Mouse (Mus musculus) cerebellum, adult 2 months (tissue): ENCODE measurements around the gene Ppfibp1.

Experiments
- CTCF ChIP-seq: fragments of 200-500 bp; IDR thresholded peaks from 2 replicates; pipeline ENCODE4 v1.5.1; 2011; ENCODE audit warnings: low read depth, mild to moderate bottlenecking, control low read depth, low read length, moderate library complexity, borderline replicate concordance; ENCODE audit not compliant: insufficient read depth
- POLR2A ChIP-seq: fragments of 200-500 bp; IDR thresholded peaks from 2 replicates; pipeline ENCODE4 v1.6.1; 2011; ENCODE audit warnings: low read length, control low read depth, borderline replicate concordance; ENCODE audit not compliant: insufficient read depth

DNA sequence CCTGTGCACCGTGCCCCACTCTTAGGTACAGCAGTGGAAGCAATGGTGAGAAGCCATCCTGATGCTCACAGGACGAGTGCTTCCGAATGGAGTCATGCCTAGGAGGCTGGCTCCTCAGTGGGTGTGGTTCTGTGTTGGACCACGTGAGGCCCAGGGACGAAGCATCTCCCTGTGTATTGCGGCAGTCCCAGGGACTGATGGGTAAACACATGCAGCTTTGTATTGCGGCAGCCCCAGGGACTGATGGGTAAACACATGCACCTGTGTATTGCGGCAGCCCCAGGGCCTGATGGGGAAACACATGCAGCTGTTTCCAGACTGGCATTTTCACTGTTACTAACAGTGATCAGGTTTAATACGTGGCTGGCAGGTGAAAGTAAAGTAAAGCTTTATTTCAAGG, 173.3 kb downstream of the Ppfibp1 start:
- TF ChIP-seq POLR2A (no peak), CTCF (no peak)
